Mouse (Mus musculus) hindbrain, embryonic 15.5 days (tissue): ENCODE measurements at regions not wholly inside any gene's neighbourhood (a gene's known extent, or its start where the extent isn't known, plus 50 kb on each side); places are given as distances from the start of the nearest gene placed in this dataset.
"Not testable (repeated sequence)": the region's sequence is repeated elsewhere in the genome, so short reads cannot be mapped to it uniquely, and the experiment has no call there.

Experiments
- ATAC-seq: fragments of 200-750 bp; cut with Nextera tagmentation; 2 replicates; pipeline ENCODE4 v1.8.0; 2017; ENCODE audit warnings: low read depth, moderate number of reproducible peaks, moderate TSS enrichment; ENCODE audit not compliant: low FRiP score
- H3K27ac ChIP-seq: fragments of 300-500 bp; sonication (generic); replicated peaks from 2 replicates; pipeline ENCODE4 v1.5.1; 2015; ENCODE audit warnings: mild to moderate bottlenecking, inconsistent platforms
- H3K27me3 ChIP-seq: fragments of 300-500 bp; sonication (generic); 2 replicates; pipeline ENCODE4 v1.6.1; 2015; ENCODE audit warnings: control low read depth, inconsistent platforms
- H3K36me3 ChIP-seq: fragments of 300-500 bp; sonication (generic); 2 replicates; pipeline ENCODE4 v1.6.1; 2015; ENCODE audit warnings: control low read depth, inconsistent platforms
- H3K4me1 ChIP-seq: fragments of 300-500 bp; sonication (generic); replicated peaks from 2 replicates; pipeline ENCODE4 v1.6.1; 2015; ENCODE audit warnings: control low read depth, inconsistent platforms
- H3K4me2 ChIP-seq: fragments of 300-500 bp; sonication (generic); 2 replicates; pipeline ENCODE4 v1.6.1; 2015; ENCODE audit warnings: moderate library complexity, mild to moderate bottlenecking, inconsistent platforms
- H3K4me3 ChIP-seq: fragments of 300-500 bp; sonication (generic); 2 replicates; pipeline ENCODE4 v1.5.1; 2015; ENCODE audit warnings: mild to moderate bottlenecking, inconsistent platforms
- H3K9ac ChIP-seq: fragments of 300-500 bp; sonication (generic); 2 replicates; pipeline ENCODE4 v1.6.1; 2015; ENCODE audit warnings: inconsistent platforms
- H3K9me3 ChIP-seq: fragments of 300-500 bp; sonication (generic); 2 replicates; pipeline ENCODE4 v1.6.1; 2016; ENCODE audit warnings: control low read depth, inconsistent platforms
- WGBS: fragments of 180-500 bp; shearing (Covaris S2); methylation state at CpG from one replicate; pipeline ENCODE4 v1.1.7; 2015; 5-methylcytosine and 5-hydroxymethylcytosine counted together

- not testable (repeated sequence) for H3K4me1 ChIP-seq, H3K9ac ChIP-seq, H3K4me3 ChIP-seq, H3K27me3 ChIP-seq, H3K36me3 ChIP-seq, ATAC-seq, H3K4me2 ChIP-seq, H3K27ac ChIP-seq, H3K9me3 ChIP-seq
- WGBS: 89% methylated on average over 22 of the region's 22 CpGs
Observed at GRCm38 (mm10) chr1:29737062-29737461, 957.0 kb upstream of the Gm597 start.

GRCm38 (mm10) chr1:29731930-29732329, 951.9 kb upstream of the Gm597 start:
- H3K4me3 ChIP-seq: no peak overlapping the region
- ATAC-seq: peak; percentile 72; the same call in 1 of the 2 replicates
- H3K4me1 ChIP-seq: no peaks in the 10 kb centered on the region
- H3K4me2 ChIP-seq: no peak overlapping the region
- no peak overlapping the region for H3K9ac ChIP-seq
- no peaks in the 10 kb centered on the region for H3K36me3 ChIP-seq
- H3K27me3 ChIP-seq: no peaks in the 10 kb centered on the region
- no peak overlapping the region for H3K27ac ChIP-seq
- WGBS: 34% methylated on average over 2 of the region's 2 CpGs
- H3K9me3 ChIP-seq: no peaks in the 10 kb centered on the region
